Mouse (Mus musculus): ENCODE measurements around the gene Rspo1. TPM values are rescaled to one million over a fixed set of nuclear protein-coding genes. Genes with fewer than 3 reads are reported as not detected.
A peak's percentile ranks its signal among the peaks of the same experiment; 100 is the strongest.

The Rspo1 gene
- total RNA-seq, 2 experiments from 2014 or later: not detected

DNA sequence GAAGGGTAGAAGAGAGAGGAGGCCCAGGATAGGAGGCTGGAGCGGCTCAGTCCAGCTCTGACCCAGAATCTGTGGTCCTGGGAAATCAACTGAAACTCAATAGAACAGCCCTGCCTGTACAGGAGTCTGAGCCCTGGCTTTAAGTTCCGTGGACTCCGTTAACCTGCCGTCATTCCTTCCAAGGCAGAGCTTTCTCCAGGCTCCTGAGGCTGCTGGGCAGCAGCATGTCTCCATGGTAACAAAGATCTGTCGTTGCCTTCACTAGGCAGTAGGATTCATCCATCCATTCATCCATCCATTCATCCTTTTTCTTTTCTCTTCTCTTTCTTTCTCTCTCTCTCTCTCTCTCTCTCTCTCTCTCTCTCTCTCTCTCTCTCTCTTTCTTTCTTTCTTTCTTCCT lies 15.6 kb upstream of the Rspo1 start:
- no peak for ATAC-seq (replicated peaks; ENCODE audit: low FRiP score, low TSS enrichment, poor library complexity, severe bottlenecking)

DNA sequence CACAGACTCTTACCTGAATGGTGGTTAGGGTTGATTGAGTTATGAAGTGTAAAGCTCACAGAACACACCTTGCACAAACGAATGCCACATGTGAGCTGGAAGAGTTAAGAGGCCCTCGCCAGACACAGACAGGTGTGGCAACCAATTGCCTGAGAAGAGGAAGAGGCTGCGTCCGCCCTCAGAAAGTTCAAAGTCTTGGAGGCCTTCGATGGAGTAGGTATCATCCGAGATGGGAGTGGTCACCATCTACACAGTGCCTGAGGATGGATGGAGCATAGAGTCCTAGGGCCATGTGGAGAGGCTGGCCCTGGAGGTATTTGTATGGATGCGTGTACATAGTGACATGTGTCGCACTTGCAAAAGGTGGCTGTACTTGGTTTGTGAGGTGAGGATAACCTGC lies 15.1 kb upstream of the Rspo1 start:
- ATAC-seq (replicated peaks; ENCODE audit: low FRiP score, low TSS enrichment, poor library complexity, severe bottlenecking): no peak

DNA sequence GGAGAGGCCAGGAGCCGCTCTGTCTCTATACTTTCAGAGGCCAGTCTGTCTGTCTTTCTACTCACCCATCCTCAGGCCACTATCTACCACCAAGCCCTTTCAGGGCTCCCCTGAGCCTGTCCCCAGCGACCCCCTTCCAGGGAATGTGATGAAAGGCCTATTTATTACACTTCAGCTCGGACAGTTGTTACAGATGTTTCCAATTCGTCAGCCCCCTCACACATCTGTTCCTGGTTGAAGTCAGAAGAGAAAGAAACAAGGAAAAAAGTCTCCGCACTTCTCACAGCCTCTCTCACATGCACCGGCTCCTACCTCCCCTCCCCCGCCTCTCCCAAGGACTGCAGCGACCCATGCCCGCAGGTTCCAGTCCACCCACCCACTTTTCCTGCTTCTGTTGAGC lies 13.9 kb upstream of the Rspo1 start:
- ATAC-seq (replicated peaks; ENCODE audit: low FRiP score, low TSS enrichment, poor library complexity, severe bottlenecking): no peak

DNA sequence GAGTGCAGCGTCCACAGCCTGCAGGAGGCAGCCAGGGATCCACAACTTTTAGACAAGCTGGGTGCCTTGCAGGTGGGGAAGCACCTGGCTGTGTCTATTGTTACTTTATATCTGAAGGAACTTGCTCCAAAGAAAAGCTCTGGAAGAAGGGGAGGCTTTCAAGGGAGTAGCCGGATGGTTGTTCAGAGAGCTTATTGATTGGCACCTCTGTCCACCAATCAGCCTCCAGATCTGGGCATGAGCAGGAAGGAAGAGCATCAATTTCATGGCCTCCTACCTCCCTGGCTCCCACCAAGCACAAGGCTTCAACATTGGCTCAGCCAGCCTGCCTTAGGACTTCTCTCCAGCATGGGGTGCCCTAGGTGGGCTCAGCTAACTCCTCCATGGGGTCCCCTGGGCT lies 12.9 kb upstream of the Rspo1 start:
- no peak for ATAC-seq (replicated peaks; ENCODE audit: low FRiP score, low TSS enrichment, poor library complexity, severe bottlenecking)

DNA sequence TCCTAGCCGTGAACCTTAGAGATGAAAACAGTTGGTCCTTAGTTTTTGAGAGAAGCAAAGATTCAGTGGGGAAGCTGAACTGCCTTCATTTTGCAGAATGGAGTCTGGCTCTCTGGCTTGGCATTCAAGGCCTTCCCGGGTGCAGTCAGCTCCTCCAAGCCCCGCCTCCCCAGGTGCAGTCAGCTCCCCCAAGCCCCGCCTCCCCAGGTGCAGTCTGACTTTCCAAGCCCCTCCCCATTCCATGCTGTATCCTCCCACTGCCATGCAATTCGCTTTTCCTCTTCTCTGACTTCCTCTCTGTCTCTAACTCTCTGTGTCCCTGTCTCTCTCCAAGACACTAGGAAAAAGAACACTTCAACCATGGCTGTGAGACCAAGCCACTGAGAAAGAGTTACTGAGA lies 8.0 kb upstream of the Rspo1 start:
- ATAC-seq (replicated peaks; ENCODE audit: low FRiP score, low TSS enrichment, poor library complexity, severe bottlenecking): no peak

DNA sequence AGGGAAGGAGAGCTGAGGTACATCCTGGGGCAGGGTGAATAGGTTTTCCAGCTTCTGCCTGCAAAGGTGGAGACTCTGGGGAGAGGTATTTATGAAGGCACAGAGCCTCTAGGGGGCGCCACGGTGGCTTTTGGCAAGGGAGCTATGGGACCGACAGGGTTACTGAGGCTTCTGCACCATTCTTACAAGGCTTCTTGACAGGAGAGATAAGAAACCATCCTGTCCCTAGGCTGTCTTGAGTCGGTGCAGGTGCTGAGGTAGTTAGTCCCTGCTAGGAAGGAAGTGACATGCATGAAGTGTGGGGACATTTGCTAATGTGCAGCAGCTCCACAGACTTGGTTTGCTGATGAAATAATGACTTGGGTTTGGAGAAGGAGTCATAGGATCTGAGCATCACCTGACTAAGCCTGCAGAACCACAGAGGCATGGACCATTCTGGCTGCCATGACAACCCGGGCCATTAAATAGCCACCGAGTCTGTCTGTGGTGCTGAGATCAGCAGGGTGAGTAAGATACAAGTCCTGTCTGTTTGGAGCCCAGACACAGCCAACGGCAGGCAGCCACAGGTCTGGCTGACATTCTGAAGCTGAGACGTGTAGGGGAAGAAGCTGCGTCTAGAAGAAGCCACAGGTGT lies 2.2 kb upstream of the Rspo1 start:
- peak; percentile 69 for ATAC-seq (replicated peaks; ENCODE audit: low FRiP score, low TSS enrichment, poor library complexity, severe bottlenecking)

DNA sequence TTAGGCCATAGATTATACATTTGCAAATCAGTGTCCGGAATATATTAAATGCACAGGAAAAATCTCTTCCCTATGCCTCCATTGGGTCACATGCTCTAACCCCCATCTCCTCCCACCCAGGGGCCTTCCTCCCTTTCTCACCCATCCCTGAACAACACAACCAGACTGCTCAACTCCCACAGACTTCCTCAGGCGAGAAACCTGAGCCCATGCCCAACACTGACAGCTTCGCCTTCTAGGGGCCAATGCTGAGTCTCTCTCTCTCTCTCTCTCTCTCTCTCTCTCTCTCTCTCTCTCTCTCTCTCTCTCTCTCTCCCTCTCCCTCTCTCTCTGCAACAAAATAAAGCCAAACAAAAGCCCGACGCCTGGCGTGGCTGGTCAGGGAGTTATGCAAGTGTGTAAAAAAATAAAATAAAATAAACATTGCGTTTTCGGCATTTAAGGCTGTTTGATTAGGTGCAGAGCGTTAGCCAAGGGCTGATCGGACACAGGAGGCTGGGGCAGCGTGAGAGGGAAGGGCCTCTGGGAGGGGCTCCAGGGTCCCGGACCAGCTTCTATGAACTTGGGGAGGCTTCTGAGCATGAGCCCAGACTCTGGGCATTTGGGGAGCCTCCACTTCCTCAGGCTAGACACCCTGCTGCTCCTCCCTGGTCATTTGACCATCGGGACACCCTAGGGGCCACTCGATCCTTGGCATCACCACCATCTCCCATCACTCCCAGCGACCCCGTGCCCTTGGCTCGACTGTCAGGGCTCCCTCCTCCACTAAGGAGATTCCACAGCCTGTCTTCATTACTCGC lies 1.2 kb upstream of the Rspo1 start:
- ATAC-seq (replicated peaks; ENCODE audit: low FRiP score, low TSS enrichment, poor library complexity, severe bottlenecking): no peak

DNA sequence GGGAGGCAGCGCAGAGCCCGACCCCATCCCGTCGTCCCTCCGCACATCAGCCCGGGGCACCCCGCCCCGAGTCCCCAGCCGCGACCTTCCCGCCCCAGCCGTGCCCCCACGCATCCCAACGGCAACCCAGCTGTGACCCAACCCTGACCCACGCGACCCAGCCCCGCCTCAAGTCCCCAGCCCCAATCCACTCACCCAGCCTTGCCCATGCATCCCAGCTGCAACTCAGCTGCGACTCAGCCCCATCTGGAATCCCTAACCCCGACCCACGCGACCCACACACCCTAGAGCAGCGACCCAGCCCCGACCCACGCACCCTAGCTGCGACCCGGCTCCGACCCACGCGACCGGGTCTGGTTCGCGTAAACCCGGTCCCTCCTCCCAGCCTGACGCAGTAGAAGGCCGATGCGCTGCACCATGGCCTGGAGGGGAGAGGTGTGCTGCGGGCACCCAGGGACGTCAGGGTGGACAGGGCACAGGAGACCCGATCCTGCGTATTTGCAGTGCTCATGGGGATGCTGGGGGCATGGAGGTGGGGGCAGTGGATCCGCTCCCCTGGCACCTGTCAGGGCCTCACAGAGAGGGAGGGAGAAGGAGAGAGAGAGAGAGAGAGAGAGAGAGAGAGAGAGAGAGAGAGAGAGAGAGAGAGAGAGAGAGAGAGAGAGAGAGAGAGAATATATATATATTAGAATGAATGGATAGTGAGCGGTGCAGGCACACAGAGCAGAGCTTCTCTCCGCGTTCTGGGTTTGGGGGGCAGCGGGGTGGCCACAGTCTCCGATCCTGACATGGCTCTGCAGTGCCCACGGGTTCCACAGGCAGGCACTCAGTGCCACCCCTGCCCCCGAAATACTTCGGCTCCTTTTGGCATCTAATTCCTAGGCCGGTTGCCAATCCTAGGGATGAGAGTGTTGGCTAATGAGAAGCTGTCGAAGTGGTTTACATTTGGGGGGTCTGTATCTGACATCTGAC lies 795 bp downstream of the Rspo1 start:
- ATAC-seq (replicated peaks; ENCODE audit: low FRiP score, low TSS enrichment, poor library complexity, severe bottlenecking): no peak

DNA sequence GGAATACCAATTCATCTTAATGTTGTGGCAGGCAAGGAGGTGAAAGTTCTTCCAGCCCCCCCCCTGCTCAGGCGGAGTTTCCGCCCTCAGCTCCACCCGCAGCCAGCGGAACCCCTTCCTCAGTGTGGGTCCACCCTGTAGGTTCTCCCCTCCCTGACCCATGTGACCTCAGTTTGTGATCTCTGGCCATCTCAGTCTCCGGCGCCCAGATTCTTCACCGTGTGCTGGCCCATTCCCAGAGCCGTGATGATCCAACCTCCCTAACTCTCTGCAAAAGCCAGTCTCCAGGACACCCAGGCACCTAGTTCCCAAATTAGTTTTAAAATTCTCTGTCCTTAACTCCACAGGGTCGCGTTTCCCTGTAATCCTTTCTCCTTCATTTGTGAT lies 1.5 kb downstream of the Rspo1 start:
- ATAC-seq (replicated peaks; ENCODE audit: low FRiP score, low TSS enrichment, poor library complexity, severe bottlenecking): no peak

DNA sequence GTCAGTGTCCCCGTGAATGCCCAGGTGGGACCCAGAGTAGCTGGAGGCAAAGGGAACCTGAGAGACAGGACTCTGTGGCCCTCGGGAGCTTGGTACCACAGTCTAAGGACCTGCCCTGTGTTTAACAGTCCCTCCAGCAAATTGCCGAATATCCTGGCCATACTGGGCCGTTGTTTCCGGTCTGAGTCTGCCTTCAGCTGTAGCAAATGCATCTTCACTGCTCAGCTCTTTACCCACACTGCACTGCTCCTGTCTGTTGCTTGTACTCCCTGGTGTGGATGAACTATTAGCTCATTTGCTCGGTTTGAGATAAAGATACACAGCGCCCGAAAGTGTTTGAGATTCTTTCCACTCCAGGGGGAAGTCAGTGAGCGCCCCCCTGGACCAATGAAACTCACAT lies 2.2 kb downstream of the Rspo1 start:
- ATAC-seq (replicated peaks; ENCODE audit: low FRiP score, low TSS enrichment, poor library complexity, severe bottlenecking): no peak

DNA sequence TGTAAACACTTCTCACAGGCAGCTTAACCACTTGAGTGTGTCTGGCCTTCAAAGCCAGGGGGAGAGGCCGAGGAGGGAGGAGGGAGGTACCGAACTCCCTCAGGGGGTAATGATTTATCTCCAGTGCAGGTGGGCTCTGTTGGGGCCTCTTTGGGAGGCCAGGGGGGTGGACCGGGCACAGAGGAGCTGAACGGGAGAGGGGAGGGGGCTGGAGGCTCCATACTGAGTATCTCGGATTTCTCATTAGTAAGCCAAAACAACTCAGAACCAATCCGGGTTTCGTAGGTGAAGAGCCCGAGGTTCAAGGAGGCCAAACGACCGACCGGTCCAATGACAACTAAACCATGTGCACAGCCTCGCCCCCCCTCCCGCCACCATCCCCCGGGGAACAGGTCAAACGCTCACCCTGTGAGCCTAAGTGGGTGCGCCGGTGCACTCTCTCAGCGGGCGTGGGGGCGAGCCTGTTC lies 3.6 kb downstream of the Rspo1 start:
- ATAC-seq (replicated peaks; ENCODE audit: low FRiP score, low TSS enrichment, poor library complexity, severe bottlenecking): no peak

DNA sequence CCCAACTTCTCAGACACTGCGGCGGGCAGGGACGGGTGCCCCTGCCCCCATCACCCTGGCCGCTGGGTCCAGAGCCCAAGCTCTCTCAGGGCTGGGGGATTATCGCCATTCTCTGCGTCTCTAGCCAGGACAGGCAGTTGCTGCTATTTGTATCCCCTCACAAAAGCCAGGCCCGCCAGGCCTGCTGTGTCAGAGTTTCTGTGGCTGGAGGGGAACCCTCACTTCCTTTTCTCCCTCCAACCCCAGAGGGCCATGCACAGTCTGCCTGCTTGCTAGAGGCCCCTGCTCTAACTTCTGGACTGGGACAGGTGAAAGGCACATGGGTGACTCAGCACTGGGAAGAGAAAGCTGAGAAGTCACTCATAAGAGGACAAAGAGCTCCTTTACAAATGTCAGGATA lies 4.1 kb downstream of the Rspo1 start:
- no peak for ATAC-seq (replicated peaks; ENCODE audit: low FRiP score, low TSS enrichment, poor library complexity, severe bottlenecking)

DNA sequence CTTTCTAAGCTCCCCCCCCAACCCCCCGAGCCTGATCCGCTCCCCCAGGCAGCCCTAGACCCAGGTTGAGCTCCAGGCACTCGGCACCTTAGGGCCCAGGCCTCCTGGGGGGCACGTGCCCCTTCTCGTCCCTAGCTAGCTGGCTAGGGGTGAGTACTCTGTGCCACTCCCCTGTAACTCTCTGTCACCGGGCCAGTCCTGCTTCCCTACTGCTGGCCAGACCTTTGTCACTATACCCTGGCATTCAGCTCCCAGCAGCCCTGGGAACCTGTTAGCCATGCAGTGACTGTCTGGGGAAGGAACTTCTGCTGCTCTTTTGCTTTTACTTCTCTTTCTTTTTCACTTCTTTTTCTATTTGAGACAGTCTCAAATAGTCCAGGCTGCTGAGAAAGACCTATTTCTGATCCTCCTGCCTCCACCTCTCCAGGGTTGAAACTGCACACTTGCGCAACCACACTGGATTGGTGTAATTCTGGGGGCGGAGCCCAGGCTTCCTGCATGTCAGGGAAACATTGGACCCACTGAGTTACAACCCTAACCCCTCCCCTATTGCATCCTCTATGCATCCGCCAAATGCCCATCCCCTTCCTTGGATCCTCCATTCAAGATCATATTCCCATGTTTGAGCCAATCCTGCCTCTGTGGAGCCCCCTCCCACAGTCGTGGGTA lies 11.4 kb downstream of the Rspo1 start:
- no peak for ATAC-seq (replicated peaks; ENCODE audit: low FRiP score, low TSS enrichment, poor library complexity, severe bottlenecking)

DNA sequence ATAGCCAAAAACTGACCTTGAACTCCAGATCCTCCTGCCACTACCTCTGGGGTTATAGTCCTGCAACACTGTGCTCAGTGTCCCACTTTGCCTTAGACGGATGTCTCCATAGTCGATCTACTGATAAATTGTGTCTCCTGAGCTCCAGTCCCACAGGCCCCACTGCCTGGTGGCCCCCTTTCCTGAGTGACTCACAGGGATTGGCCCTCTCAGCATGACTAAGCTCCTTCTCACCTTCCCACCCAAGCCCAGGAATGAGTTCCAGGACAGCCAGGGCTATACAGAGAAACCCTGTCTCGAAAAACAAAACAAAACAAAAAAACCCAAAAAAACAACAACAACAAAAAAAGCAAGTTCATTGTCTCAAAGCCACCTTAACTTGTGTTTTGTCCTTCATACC lies 13.3 kb downstream of the Rspo1 start:
- no peak for ATAC-seq (replicated peaks; ENCODE audit: low FRiP score, low TSS enrichment, poor library complexity, severe bottlenecking)

DNA sequence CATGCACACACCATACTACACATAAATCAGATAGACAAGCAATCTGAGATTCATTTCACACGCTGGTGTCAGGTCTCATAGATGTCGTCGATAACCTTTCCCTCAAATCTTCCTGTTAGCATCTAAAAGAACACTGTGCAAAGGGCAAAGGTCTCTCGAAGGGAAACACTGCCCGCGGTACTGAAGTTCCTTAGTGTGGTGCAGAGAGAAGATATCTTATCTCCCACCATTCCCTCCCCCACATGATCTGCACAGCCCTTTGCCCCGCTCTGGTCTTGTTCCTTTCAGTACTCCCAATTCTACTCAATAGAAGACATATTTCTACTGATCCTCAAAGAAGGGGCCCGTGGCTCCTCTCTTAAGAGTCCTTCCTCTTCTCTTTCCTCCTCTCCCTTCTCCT lies 16.7 kb downstream of the Rspo1 start:
- no peak for ATAC-seq (replicated peaks; ENCODE audit: low FRiP score, low TSS enrichment, poor library complexity, severe bottlenecking)

DNA sequence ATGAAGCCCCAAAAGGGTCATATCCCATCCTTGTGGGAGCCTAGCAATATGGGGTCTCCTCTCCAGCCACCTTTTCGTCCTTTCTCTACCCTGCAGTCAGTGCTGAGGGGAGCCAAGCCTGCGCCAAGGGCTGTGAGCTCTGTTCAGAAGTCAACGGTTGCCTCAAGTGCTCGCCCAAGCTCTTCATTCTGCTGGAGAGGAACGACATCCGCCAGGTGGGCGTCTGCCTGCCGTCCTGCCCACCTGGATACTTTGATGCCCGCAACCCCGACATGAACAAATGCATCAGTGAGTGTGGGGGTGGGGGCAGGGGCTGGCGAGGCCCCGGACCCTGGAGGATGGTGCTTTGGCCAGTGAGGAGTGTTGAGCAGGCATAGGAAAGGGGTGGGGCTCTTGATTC lies 18.7 kb downstream of the Rspo1 start:
- no peak for ATAC-seq (replicated peaks; ENCODE audit: low FRiP score, low TSS enrichment, poor library complexity, severe bottlenecking)

DNA sequence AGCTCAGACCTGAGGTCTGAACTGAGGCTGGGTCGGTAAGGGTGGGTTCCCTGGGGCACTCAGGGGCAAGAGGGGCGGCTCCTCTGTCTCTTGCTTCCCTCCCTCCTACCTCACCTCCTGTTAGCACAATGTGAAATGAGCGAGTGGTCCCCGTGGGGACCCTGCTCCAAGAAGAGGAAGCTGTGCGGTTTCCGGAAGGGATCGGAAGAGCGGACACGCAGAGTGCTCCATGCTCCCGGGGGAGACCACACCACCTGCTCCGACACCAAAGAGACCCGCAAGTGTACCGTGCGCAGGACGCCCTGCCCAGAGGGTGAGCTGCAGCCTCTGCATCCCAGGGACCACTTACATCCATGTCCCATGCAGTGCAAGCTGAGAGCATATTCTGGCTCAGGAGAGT lies 21.2 kb downstream of the Rspo1 start:
- no peak for ATAC-seq (replicated peaks; ENCODE audit: low FRiP score, low TSS enrichment, poor library complexity, severe bottlenecking)

DNA sequence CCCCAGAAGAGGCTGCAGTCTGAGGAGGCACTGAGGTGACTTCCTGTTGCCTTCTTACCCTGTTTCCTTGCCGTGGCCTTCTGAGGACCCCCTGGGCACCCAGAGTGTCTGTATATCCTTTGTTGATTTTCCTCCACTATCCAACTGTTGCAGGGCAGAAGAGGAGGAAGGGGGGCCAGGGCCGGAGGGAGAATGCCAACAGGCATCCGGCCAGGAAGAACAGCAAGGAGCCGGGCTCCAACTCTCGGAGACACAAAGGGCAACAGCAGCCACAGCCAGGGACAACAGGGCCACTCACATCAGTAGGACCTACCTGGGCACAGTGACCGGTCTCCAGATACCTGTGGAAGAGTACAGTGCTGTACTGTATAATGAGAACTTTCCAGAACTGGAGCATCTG lies 22.0 kb downstream of the Rspo1 start:
- ATAC-seq (replicated peaks; ENCODE audit: low FRiP score, low TSS enrichment, poor library complexity, severe bottlenecking): no peak

DNA sequence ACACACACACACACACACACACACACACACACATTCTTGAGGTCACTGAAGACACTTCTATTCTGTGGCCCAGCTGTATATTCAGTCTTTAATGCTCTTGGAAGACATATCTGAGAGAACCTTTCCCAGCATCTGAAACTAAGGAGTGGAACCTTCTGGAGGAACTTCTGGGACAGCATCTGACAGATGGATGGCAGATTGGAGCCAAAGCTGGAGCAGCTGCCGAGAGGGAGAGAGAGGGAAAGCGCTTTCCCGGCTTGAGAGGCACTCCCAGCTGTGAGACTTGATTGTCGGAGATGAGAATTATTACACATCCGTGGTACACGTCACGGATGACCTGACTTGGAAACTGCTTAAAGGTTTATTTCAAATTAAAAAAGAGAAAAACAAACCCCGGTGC lies 22.5 kb downstream of the Rspo1 start:
- ATAC-seq (replicated peaks; ENCODE audit: low FRiP score, low TSS enrichment, poor library complexity, severe bottlenecking): no peak
